Mouse (Mus musculus): Measurements from ENCODE around the gene Dnajc8. TPM values are rescaled to one million over a fixed set of nuclear protein-coding genes. Genes with fewer than 3 reads are reported as not detected.

The Dnajc8 gene
- polyA plus RNA-seq, 1 experiment: 9.0 TPM

- WGBS: 40% methylated on average over 2 of the region's 2 CpGs
- Histone ChIP-seq H3K27ac (ENCODE audit: insufficient read depth, low read depth, low read length) (no peak overlapping the region), H3K4me1 (ENCODE audit: control insufficient read depth, insufficient read depth, insufficient read length, low read length) (no peaks in the 10 kb centered on the region), H3K4me3 (ENCODE audit: low read depth, low read length) (no peak overlapping the region), H3K36me3 (ENCODE audit: control insufficient read depth, insufficient read depth, low read length) (no peaks in the 10 kb centered on the region), H3K27me3 (ENCODE audit: control insufficient read depth, insufficient read depth, low read length) (no peaks in the 10 kb centered on the region)
- no peak for TF ChIP-seq POLR2A (IDR thresholded peaks at IDR 0.05; ENCODE audit: low read depth, low read length)
- TF ChIP-seq CTCF (IDR thresholded peaks at IDR 0.05; ENCODE audit: extremely low read depth, insufficient read length, insufficient replicate concordance, low read depth, low read length): no peak
These were observed 49.6 kb downstream of the Dnajc8 start for GRCm38 (mm10) chr4:132584975-132585374.

DNA sequence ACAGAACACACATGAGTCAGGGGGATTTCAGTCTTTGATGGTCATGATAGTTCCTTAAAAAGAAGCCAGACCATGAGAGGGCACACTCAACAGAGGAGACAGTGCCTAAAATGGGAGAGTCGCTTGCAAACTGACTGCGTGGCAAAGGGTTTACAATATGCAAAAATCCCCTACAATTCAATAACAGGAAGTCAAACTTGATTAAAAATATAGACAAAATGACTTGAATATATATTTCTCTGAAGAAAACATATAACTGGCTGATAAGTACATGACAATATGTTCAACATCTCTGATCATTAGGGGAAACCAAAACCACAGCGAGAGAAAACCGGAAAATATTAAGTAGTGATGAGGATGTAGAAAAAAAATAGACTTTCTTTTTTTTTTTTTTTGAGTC lies 50.9 kb downstream of the Dnajc8 start:
- WGBS: 89% methylated on average over 4 of the region's 4 CpGs
- Histone ChIP-seq H3K27me3 (ENCODE audit: control insufficient read depth, insufficient read depth, low read length) (no peaks in the 10 kb centered on the region), H3K27ac (ENCODE audit: insufficient read depth, low read depth, low read length) (no peak overlapping the region), H3K4me3 (ENCODE audit: low read depth, low read length) (no peak overlapping the region), H3K36me3 (ENCODE audit: control insufficient read depth, insufficient read depth, low read length) (no peaks in the 10 kb centered on the region), H3K4me1 (ENCODE audit: control insufficient read depth, insufficient read depth, insufficient read length, low read length) (no peaks in the 10 kb centered on the region)
- no peak for TF ChIP-seq POLR2A (IDR thresholded peaks at IDR 0.05; ENCODE audit: low read depth, low read length)
- TF ChIP-seq CTCF (IDR thresholded peaks at IDR 0.05; ENCODE audit: extremely low read depth, insufficient read length, insufficient replicate concordance, low read depth, low read length): no peak

GRCm38 (mm10) chr4:132588512-132588911 lies 53.2 kb downstream of the Dnajc8 start:
- H3K36me3 ChIP-seq (ENCODE audit: control insufficient read depth, insufficient read depth, low read length): no peaks in the 10 kb centered on the region
- H3K4me1 ChIP-seq (ENCODE audit: control insufficient read depth, insufficient read depth, insufficient read length, low read length): no peaks in the 10 kb centered on the region
- 66% methylated on average over 3 of the region's 3 CpGs for WGBS
- H3K27ac ChIP-seq (ENCODE audit: insufficient read depth, low read depth, low read length): peak overlapping the region; percentile 13; the same call in 1 of the 2 replicates
- TF ChIP-seq POLR2A (IDR thresholded peaks at IDR 0.05; ENCODE audit: low read depth, low read length): no peak
- TF ChIP-seq CTCF (IDR thresholded peaks at IDR 0.05; ENCODE audit: extremely low read depth, insufficient read length, insufficient replicate concordance, low read depth, low read length): no peak
- no peaks in the 10 kb centered on the region for H3K27me3 ChIP-seq (ENCODE audit: control insufficient read depth, insufficient read depth, low read length)
- H3K4me3 ChIP-seq (ENCODE audit: low read depth, low read length): no peak overlapping the region

DNA sequence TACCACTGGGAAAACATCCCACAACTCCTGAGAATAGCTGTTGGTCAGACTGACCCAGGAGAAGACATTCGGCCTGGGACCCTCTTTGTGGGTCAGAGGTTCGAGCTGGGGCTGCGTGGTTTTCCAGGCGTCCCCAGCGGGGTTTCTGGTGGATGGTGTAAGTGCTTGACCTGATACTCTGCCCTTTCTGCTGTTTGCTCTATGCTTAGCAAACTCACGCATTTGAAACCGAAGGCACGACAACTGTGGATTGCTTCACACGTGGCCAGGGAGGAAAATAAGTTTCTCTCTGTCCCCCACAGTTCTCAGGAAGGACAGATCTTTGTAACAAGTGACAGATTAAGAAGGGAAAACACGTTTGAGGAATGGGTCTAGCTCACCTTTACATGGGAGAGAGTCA lies 55.3 kb downstream of the Dnajc8 start:
- no peaks in the 10 kb centered on the region for H3K27me3 ChIP-seq (ENCODE audit: control insufficient read depth, insufficient read depth, low read length)
- 72% methylated on average over 10 of the region's 10 CpGs for WGBS

GRCm38 (mm10) chr4:132592958-132593357 lies 57.6 kb downstream of the Dnajc8 start:
- Histone ChIP-seq H3K4me1 (ENCODE audit: control insufficient read depth, insufficient read depth, insufficient read length, low read length) (no peaks in the 10 kb centered on the region), H3K27ac (ENCODE audit: insufficient read depth, low read depth, low read length) (peak overlapping the region; percentile 31; the same call in 1 of the 2 replicates), H3K4me3 (ENCODE audit: low read depth, low read length) (no peak overlapping the region), H3K27me3 (ENCODE audit: control insufficient read depth, insufficient read depth, low read length) (no peaks in the 10 kb centered on the region), H3K36me3 (ENCODE audit: control insufficient read depth, insufficient read depth, low read length) (no peaks in the 10 kb centered on the region)
- 84% methylated on average over 9 of the region's 9 CpGs for WGBS
- no peak for TF ChIP-seq POLR2A (IDR thresholded peaks at IDR 0.05; ENCODE audit: low read depth, low read length)
- TF ChIP-seq CTCF (IDR thresholded peaks at IDR 0.05; ENCODE audit: extremely low read depth, insufficient read length, insufficient replicate concordance, low read depth, low read length): no peak

More for the DNA sequence above, 55.3 kb downstream of the Dnajc8 start:
- H3K4me1 ChIP-seq (ENCODE audit: control insufficient read depth, insufficient read depth, insufficient read length, low read length): no peaks in the 10 kb centered on the region
- no peaks in the 10 kb centered on the region for H3K36me3 ChIP-seq (ENCODE audit: control insufficient read depth, insufficient read depth, low read length)
- H3K4me3 ChIP-seq (ENCODE audit: low read depth, low read length): no peak overlapping the region
- H3K27ac ChIP-seq (ENCODE audit: insufficient read depth, low read depth, low read length): no peak overlapping the region
- TF ChIP-seq POLR2A (IDR thresholded peaks at IDR 0.05; ENCODE audit: low read depth, low read length) (no peak), CTCF (IDR thresholded peaks at IDR 0.05; ENCODE audit: extremely low read depth, insufficient read length, insufficient replicate concordance, low read depth, low read length) (no peak)

- no peak overlapping the region for H3K27ac ChIP-seq (ENCODE audit: insufficient read depth, low read depth, low read length)
- no peaks in the 10 kb centered on the region for H3K36me3 ChIP-seq (ENCODE audit: control insufficient read depth, insufficient read depth, low read length)
- no peaks in the 10 kb centered on the region for H3K27me3 ChIP-seq (ENCODE audit: control insufficient read depth, insufficient read depth, low read length)
- TF ChIP-seq POLR2A (IDR thresholded peaks at IDR 0.05; ENCODE audit: low read depth, low read length) (no peak), CTCF (IDR thresholded peaks at IDR 0.05; ENCODE audit: extremely low read depth, insufficient read length, insufficient replicate concordance, low read depth, low read length) (no peak)
- WGBS: 29% methylated on average over 4 of the region's 4 CpGs
- no peak overlapping the region for H3K4me3 ChIP-seq (ENCODE audit: low read depth, low read length)
- no peaks in the 10 kb centered on the region for H3K4me1 ChIP-seq (ENCODE audit: control insufficient read depth, insufficient read depth, insufficient read length, low read length)
These were observed 58.8 kb downstream of the Dnajc8 start for GRCm38 (mm10) chr4:132594191-132594590.

GRCm38 (mm10) chr4:132598861-132599260 lies 63.5 kb downstream of the Dnajc8 start:
- Histone ChIP-seq H3K27me3 (ENCODE audit: control insufficient read depth, insufficient read depth, low read length) (no peaks in the 10 kb centered on the region), H3K27ac (ENCODE audit: insufficient read depth, low read depth, low read length) (no peak overlapping the region), H3K4me1 (ENCODE audit: control insufficient read depth, insufficient read depth, insufficient read length, low read length) (no peaks in the 10 kb centered on the region), H3K4me3 (ENCODE audit: low read depth, low read length) (no peak overlapping the region), H3K36me3 (ENCODE audit: control insufficient read depth, insufficient read depth, low read length) (no peaks in the 10 kb centered on the region)
- 78% methylated on average over 2 of the region's 2 CpGs for WGBS
- TF ChIP-seq POLR2A (IDR thresholded peaks at IDR 0.05; ENCODE audit: low read depth, low read length) (no peak), CTCF (IDR thresholded peaks at IDR 0.05; ENCODE audit: extremely low read depth, insufficient read length, insufficient replicate concordance, low read depth, low read length) (no peak)

All from small intestine, adult 2 months (tissue).